Mouse (Mus musculus): ENCODE measurements at regions not wholly inside any gene's neighbourhood (a gene's known extent, or its start where the extent isn't known, plus 50 kb on each side); places are given as distances from the start of the nearest gene placed in this dataset.

GRCm38 (mm10) chr3:101524905-101525304 lies 79.6 kb downstream of the Atp1a1 start:
- 88% methylated on average over 8 of the region's 8 CpGs for WGBS
- Histone ChIP-seq H3K36me3 (ENCODE audit: control insufficient read depth, insufficient read depth, low read length) (no peaks in the 10 kb centered on the region), H3K4me2 (ENCODE audit: low read depth) (no peak overlapping the region), H3K27ac (ENCODE audit: low read depth, low read length) (no peak overlapping the region), H3K4me3 (ENCODE audit: low read depth, low read length) (no peak overlapping the region), H3K27me3 (ENCODE audit: control insufficient read depth, insufficient read depth, low read length) (no peaks in the 10 kb centered on the region), H3K4me1 (ENCODE audit: control insufficient read depth, insufficient read depth, low read length) (peaks cover 6% of the 10 kb centered on the region; the same call in 1 of the 2 replicates), H3K9me3 (ENCODE audit: control insufficient read depth, low read length) (no peaks in the 10 kb centered on the region), H3K9ac (ENCODE audit: low read length) (no peak overlapping the region)
- DNase-seq (ENCODE audit: low spot score) (no peak), ATAC-seq (ENCODE audit: insufficient read depth, low FRiP score, low TSS enrichment) (no peak)

- ATAC-seq (ENCODE audit: insufficient read depth, low FRiP score, low TSS enrichment) (no peak), DNase-seq (ENCODE audit: low spot score) (no peak)
- WGBS = 73% methylated on average over 6 of the region's 6 CpGs
- Histone ChIP-seq H3K27me3 (ENCODE audit: control insufficient read depth, insufficient read depth, low read length) (no peaks in the 10 kb centered on the region), H3K27ac (ENCODE audit: low read depth, low read length) (no peak overlapping the region), H3K4me1 (ENCODE audit: control insufficient read depth, insufficient read depth, low read length) (peaks cover 6% of the 10 kb centered on the region; the same call in 1 of the 2 replicates), H3K36me3 (ENCODE audit: control insufficient read depth, insufficient read depth, low read length) (no peaks in the 10 kb centered on the region), H3K9ac (ENCODE audit: low read length) (no peak overlapping the region), H3K4me2 (ENCODE audit: low read depth) (no peak overlapping the region), H3K9me3 (ENCODE audit: control insufficient read depth, low read length) (no peaks in the 10 kb centered on the region), H3K4me3 (ENCODE audit: low read depth, low read length) (no peak overlapping the region)
These were observed 80.0 kb downstream of the Atp1a1 start for GRCm38 (mm10) chr3:101524444-101524843.

DNA sequence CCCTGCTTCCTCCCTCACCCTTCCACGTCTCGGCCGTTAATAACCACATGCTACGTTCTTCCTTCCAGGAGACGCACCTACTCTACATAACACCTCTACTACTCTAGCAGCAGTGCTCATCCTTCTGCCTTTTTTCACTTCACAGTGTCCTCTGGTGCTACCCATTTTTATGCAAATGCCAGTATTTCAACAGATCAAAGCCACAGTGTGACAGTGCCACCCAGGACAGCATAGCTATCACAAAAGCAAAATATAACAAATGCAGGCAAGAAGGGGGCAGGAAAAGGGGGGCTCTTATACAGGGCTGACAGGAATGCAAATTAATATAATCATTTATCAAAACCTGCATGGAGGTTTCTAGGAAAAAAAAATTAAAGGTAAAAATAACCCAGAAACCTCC lies 81.2 kb downstream of the Atp1a1 start:
- Histone ChIP-seq H3K4me1 (ENCODE audit: control insufficient read depth, insufficient read depth, low read length) (peaks cover 2% of the 10 kb centered on the region; the same call in 1 of the 2 replicates), H3K9me3 (ENCODE audit: control insufficient read depth, low read length) (no peaks in the 10 kb centered on the region), H3K27me3 (ENCODE audit: control insufficient read depth, insufficient read depth, low read length) (no peaks in the 10 kb centered on the region), H3K9ac (ENCODE audit: low read length) (no peak overlapping the region), H3K36me3 (ENCODE audit: control insufficient read depth, insufficient read depth, low read length) (no peaks in the 10 kb centered on the region), H3K4me3 (ENCODE audit: low read depth, low read length) (no peak overlapping the region), H3K27ac (ENCODE audit: low read depth, low read length) (no peak overlapping the region), H3K4me2 (ENCODE audit: low read depth) (no peak overlapping the region)
- no peak for ATAC-seq (ENCODE audit: insufficient read depth, low FRiP score, low TSS enrichment)
- WGBS = 54% methylated on average over 5 of the region's 5 CpGs
- DNase-seq (ENCODE audit: low spot score) = no peak

GRCm38 (mm10) chr3:101522246-101522920 lies 82.1 kb downstream of the Atp1a1 start:
- 67% methylated on average over 9 of the region's 9 CpGs for WGBS
- no peaks in the 10 kb centered on the region for H3K36me3 ChIP-seq (ENCODE audit: control insufficient read depth, insufficient read depth, low read length)
- H3K27me3 ChIP-seq (ENCODE audit: control insufficient read depth, insufficient read depth, low read length) = no peaks in the 10 kb centered on the region
- no peaks in the 10 kb centered on the region for H3K4me1 ChIP-seq (ENCODE audit: control insufficient read depth, insufficient read depth, low read length)
- H3K9me3 ChIP-seq (ENCODE audit: control insufficient read depth, low read length) = no peaks in the 10 kb centered on the region
- H3K9ac ChIP-seq (ENCODE audit: low read length) = no peak overlapping the region
- no peak overlapping the region for H3K4me2 ChIP-seq (ENCODE audit: low read depth)
- no peak for DNase-seq (ENCODE audit: low spot score)
- no peak overlapping the region for H3K27ac ChIP-seq (ENCODE audit: low read depth, low read length)
- H3K4me3 ChIP-seq (ENCODE audit: low read depth, low read length) = no peak overlapping the region
- ATAC-seq (ENCODE audit: insufficient read depth, low FRiP score, low TSS enrichment) = no peak

DNA sequence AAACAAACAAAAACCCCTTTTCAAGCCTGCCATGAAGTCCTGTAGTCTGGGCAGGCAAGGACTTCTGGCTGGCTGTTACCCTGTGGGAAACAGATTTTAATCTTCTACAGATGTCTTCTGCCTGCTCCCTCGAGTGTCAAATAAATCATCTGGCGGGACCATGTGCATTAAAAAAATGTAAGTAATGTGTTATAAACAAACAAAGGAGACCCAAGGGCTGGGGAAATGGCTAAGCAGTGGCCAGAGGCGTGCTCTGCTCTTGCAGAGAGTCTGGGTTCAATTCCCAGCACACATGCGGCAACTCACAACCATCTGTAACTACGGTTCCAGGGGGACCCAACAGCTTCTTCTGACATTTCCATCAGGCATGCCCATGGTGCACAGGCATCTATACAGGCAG lies 83.3 kb downstream of the Atp1a1 start:
- H3K4me2 ChIP-seq (ENCODE audit: low read depth) = no peak overlapping the region
- WGBS = 66% methylated on average over 5 of the region's 5 CpGs
- no peaks in the 10 kb centered on the region for H3K36me3 ChIP-seq (ENCODE audit: control insufficient read depth, insufficient read depth, low read length)
- H3K4me1 ChIP-seq (ENCODE audit: control insufficient read depth, insufficient read depth, low read length) = 0 out of 2 replicates have a peak, but pooled peaks cover 2% of the 10 kb centered on the region
- DNase-seq (ENCODE audit: low spot score) (no peak), ATAC-seq (ENCODE audit: insufficient read depth, low FRiP score, low TSS enrichment) (no peak)
- no peak overlapping the region for H3K4me3 ChIP-seq (ENCODE audit: low read depth, low read length)
- H3K9me3 ChIP-seq (ENCODE audit: control insufficient read depth, low read length) = no peaks in the 10 kb centered on the region
- no peak overlapping the region for H3K9ac ChIP-seq (ENCODE audit: low read length)
- no peak overlapping the region for H3K27ac ChIP-seq (ENCODE audit: low read depth, low read length)
- no peaks in the 10 kb centered on the region for H3K27me3 ChIP-seq (ENCODE audit: control insufficient read depth, insufficient read depth, low read length)

GRCm38 (mm10) chr3:101520115-101520514 lies 84.4 kb downstream of the Atp1a1 start:
- Histone ChIP-seq H3K4me3 (ENCODE audit: low read depth, low read length) (no peak overlapping the region), H3K27ac (ENCODE audit: low read depth, low read length) (no peak overlapping the region), H3K27me3 (ENCODE audit: control insufficient read depth, insufficient read depth, low read length) (no peaks in the 10 kb centered on the region), H3K36me3 (ENCODE audit: control insufficient read depth, insufficient read depth, low read length) (no peaks in the 10 kb centered on the region), H3K9ac (ENCODE audit: low read length) (no peak overlapping the region), H3K4me1 (ENCODE audit: control insufficient read depth, insufficient read depth, low read length) (0 out of 2 replicates have a peak, but pooled peaks cover 2% of the 10 kb centered on the region), H3K9me3 (ENCODE audit: control insufficient read depth, low read length) (no peaks in the 10 kb centered on the region), H3K4me2 (ENCODE audit: low read depth) (no peak overlapping the region)
- no peak for ATAC-seq (ENCODE audit: insufficient read depth, low FRiP score, low TSS enrichment)
- 77% methylated on average over 6 of the region's 6 CpGs for WGBS
- DNase-seq (ENCODE audit: low spot score) = no peak

- Histone ChIP-seq H3K9ac (ENCODE audit: low read length) (no peak overlapping the region), H3K4me3 (ENCODE audit: low read depth, low read length) (no peak overlapping the region), H3K4me1 (ENCODE audit: control insufficient read depth, insufficient read depth, low read length) (0 out of 2 replicates have a peak, but pooled peaks cover 2% of the 10 kb centered on the region), H3K27me3 (ENCODE audit: control insufficient read depth, insufficient read depth, low read length) (no peaks in the 10 kb centered on the region), H3K9me3 (ENCODE audit: control insufficient read depth, low read length) (no peaks in the 10 kb centered on the region), H3K4me2 (ENCODE audit: low read depth) (no peak overlapping the region), H3K36me3 (ENCODE audit: control insufficient read depth, insufficient read depth, low read length) (no peaks in the 10 kb centered on the region), H3K27ac (ENCODE audit: low read depth, low read length) (no peak overlapping the region)
- WGBS = 92% methylated on average over 5 of the region's 5 CpGs
- no peak for DNase-seq (ENCODE audit: low spot score)
- ATAC-seq (ENCODE audit: insufficient read depth, low FRiP score, low TSS enrichment) = no peak
These were observed 84.9 kb downstream of the Atp1a1 start for GRCm38 (mm10) chr3:101519551-101519950.

GRCm38 (mm10) chr3:101518810-101519209 lies 85.7 kb downstream of the Atp1a1 start:
- 71% methylated on average over 6 of the region's 6 CpGs for WGBS
- DNase-seq (ENCODE audit: low spot score) = no peak
- Histone ChIP-seq H3K4me3 (ENCODE audit: low read depth, low read length) (no peak overlapping the region), H3K36me3 (ENCODE audit: control insufficient read depth, insufficient read depth, low read length) (no peaks in the 10 kb centered on the region), H3K9ac (ENCODE audit: low read length) (no peak overlapping the region), H3K4me1 (ENCODE audit: control insufficient read depth, insufficient read depth, low read length) (peaks cover 5% of the 10 kb centered on the region; the same call in 1 of the 2 replicates), H3K27ac (ENCODE audit: low read depth, low read length) (no peak overlapping the region), H3K27me3 (ENCODE audit: control insufficient read depth, insufficient read depth, low read length) (no peaks in the 10 kb centered on the region), H3K4me2 (ENCODE audit: low read depth) (no peak overlapping the region), H3K9me3 (ENCODE audit: control insufficient read depth, low read length) (no peaks in the 10 kb centered on the region)
- ATAC-seq (ENCODE audit: insufficient read depth, low FRiP score, low TSS enrichment) = no peak

GRCm38 (mm10) chr3:101517547-101517946 lies 86.9 kb downstream of the Atp1a1 start:
- no peak overlapping the region for H3K4me2 ChIP-seq (ENCODE audit: low read depth)
- H3K4me3 ChIP-seq (ENCODE audit: low read depth, low read length) = no peak overlapping the region
- DNase-seq (ENCODE audit: low spot score) (no peak), ATAC-seq (ENCODE audit: insufficient read depth, low FRiP score, low TSS enrichment) (no peak)
- no peak overlapping the region for H3K27ac ChIP-seq (ENCODE audit: low read depth, low read length)
- H3K9ac ChIP-seq (ENCODE audit: low read length) = no peak overlapping the region
- H3K27me3 ChIP-seq (ENCODE audit: control insufficient read depth, insufficient read depth, low read length) = no peaks in the 10 kb centered on the region
- no peaks in the 10 kb centered on the region for H3K36me3 ChIP-seq (ENCODE audit: control insufficient read depth, insufficient read depth, low read length)
- peaks cover 5% of the 10 kb centered on the region; the same call in 1 of the 2 replicates for H3K4me1 ChIP-seq (ENCODE audit: control insufficient read depth, insufficient read depth, low read length)
- WGBS = 80% methylated on average over 6 of the region's 6 CpGs
- H3K9me3 ChIP-seq (ENCODE audit: control insufficient read depth, low read length) = no peaks in the 10 kb centered on the region

Data from neural tube, embryonic 11.5 days (tissue).